Mouse (Mus musculus) right cerebral cortex, adult 2 months (tissue): ENCODE measurements around the gene Slc35f3.
A peak's percentile ranks its signal among the peaks of the same experiment; 100 is the strongest.

ENCODE experiments used
- DNase-seq, 2 experiments: peaks; one replicate each; pipeline ENCODE4 v3.0.0; 2021 to 2022; ENCODE audit warnings: low spot score in 2 of 2

Slc35f3 gene

DNA sequence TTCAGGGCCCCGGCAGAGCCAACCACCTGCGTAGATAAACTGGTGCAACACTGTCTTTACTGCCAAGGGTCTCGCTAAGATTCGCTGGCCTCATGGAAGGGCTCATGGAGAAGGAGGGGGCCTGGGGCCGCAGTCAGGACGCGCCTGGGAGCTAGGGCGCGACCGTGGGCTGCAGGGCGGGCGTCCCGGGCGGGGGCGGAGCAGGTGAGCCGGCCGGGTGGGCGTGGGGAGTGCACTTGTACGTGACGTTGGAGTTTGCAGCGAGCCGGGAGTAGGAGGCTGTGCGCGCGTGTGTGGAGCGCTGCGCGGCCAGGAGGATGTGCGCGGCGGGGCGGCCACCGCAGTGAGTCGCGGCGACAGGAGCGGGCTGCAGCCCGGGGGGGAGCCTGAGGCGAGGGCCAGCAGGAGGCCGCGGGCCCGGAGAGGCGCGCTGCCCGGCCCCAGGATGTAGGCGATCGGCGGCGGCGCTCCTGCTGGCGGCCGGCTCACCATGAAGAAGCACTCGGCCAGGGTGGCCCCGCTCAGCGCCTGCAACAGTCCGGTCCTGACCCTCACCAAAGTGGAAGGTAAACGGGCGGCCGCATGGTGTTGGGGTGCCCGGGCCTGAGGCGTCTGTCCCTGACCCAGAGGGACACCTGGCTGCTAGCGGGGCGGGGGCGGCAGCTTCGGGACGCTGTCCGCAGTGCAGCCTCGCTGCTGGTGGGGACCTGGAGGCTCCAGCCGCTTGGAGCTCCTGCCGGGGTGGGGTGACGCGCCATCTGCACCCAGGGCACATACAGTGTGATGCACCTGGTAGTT lies at the start of gene Slc35f3:
TSS of gene Slc35f3 (plus strand) at position 263 of the 798 bp plus-strand sequence.
- DNase-seq: peak; percentile 79

DNA sequence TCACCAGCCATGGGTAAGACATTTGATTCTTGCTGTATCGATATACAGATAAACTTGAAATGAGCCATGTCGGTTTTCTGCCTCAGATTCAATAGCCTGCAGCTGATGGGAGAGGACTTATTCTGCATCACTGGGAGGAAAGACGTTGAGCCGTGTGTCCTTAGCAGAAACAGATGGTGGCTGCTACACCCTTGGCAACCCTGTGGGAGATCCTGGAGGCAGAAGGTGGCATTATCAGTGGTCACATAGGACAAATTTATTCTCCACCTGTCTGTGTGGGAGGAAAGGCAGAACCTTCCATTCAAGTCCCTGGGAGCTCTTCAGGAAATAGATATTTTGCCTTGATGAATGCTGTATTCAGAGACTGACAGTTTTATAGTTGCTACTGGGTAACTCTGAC lies 47.9 kb upstream of the Slc35f3 start:
- no peak for DNase-seq

DNA sequence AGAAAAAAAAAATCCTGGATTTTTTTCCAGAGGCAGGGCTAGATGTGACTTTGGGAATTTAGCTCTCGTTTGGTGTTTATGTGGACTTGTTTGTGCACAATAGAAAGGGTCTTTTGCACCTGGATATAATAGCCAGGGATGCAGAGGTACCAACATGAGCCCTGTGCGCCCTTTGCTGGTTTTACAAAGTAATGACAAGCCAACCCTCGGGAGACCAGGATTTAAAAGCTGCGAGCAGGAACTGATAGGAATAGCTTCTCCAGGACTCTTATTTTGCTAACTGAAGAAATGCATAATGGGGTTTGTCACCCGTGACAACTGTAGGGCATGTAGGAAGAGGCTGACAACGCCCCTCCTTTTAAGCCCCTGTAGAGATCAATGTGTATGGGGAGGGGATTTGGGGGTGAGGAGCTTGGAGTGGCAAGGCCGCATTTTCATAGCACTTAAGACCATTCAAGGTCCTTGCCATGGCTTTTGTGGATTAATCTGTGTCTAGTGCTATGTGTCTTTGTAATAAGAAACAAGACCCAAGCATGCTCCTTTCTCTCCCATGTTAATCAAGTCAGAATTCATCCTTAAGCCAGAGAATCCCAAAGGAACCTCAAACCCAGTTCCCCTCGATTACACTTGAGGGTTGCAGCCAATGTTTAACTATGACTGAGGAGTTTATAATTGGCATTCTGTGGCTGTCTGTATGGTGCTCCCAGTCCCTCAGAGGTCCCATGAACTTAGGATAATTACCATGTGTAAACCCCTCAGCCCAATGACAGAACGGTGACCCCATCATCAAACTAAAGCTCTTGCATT lies 41.6 kb upstream of the Slc35f3 start:
- DNase-seq: peak in 1 of 2 experiments; percentile 16

DNA sequence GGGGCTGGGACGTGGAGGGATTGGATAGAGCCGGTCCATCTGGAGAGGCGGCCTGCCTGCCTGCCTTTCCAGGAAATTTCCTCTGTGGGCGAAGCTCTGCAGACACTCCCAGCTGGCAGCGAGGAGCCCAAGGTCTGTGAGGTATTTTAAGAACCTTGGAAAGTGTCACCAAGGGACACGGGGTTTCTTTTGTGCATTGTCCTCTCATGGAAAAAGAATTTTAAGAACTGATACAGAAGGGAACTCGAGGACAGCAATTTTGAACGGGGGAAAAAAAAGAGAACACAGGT lies 41.0 kb upstream of the Slc35f3 start:
- DNase-seq: peak; percentile 8 to 18

DNA sequence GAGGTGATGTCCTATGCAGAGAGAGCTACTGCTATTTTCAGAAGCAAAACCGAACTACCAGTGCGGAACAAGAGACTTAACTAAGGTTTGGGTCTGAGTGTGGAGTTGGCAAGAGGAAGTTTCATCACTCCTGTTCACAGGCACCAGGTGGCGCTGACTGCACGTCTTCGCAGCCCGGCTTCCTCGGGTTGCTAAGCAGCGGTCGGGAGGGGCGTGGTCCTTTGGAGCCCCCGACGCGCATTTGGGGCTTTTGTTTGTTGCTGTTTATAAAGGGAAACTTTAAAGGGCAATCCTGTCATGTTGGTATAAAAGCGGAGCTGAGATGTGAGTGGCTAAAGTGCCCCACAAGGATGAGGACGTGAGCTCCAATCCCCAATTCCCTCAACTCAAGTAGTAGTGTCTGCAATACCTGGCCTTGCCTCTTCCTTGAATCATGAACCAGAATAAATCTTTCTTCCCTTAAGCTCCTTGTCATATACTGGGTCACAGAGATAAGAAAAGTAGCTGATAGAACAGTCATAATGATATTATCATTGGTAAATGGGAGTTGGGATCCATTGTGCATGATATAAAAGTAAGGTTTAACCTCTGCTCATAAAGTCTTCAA lies 40.1 kb upstream of the Slc35f3 start:
- DNase-seq: peak; percentile 85 to 87

DNA sequence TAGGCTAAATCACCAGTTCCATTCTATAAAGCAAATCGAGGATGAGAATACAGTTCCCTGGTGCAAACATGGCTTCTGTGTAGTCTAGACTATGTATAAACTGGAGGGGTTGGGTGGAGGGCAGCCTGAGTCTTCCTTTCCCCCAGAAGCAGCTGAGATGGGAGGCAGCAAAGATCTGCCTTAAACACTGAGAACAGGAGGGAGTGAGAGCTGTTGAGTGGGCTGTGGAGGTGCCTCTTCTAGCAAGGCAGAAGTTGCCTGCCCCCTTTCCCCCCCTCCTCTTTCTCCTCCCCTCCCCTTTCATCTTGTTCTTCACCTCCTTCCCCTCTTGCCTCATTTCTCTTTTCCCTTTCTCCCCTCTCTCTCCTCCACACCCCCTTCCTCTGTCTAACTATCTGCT lies 33.2 kb upstream of the Slc35f3 start:
- no peak for DNase-seq

DNA sequence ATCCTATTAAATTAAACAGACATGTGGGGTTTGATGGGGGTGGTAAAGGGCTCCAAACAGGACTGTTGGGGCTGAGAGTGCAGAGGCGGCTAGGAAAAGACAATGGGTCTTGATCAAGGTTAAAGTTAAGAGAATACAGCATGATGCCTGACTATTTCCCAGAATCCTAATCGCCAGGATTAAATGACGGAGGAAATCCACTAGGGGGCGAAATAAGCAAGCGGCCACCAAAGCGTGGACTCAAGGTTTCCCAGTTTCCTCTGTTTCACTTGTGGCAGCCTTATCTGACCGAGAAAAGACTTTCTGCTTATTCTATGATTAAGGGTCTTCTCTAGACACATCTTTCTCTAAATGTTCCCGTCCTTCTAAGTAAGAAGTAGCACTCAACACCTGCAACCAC lies 31.2 kb upstream of the Slc35f3 start:
- DNase-seq: no peak

DNA sequence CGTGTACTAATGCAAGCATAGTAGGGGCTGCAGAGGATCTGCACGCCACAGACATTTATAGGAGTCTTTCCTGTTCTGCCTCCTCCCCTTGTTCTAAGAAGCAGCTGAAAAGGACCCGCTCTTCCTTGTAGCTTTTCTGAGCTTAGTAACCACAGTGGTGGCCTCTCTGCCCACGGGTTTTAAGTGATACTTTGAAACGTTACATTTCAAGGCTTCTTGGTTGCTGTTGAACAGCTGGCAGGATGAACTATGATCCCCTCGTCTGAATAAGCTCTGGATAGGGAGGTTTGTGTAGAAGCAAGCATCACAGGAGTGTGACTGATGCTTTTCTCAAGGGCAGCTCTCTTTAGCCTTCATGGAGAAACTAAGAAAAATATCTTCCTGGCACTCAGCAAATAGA lies 28.6 kb upstream of the Slc35f3 start:
- DNase-seq: no peak

DNA sequence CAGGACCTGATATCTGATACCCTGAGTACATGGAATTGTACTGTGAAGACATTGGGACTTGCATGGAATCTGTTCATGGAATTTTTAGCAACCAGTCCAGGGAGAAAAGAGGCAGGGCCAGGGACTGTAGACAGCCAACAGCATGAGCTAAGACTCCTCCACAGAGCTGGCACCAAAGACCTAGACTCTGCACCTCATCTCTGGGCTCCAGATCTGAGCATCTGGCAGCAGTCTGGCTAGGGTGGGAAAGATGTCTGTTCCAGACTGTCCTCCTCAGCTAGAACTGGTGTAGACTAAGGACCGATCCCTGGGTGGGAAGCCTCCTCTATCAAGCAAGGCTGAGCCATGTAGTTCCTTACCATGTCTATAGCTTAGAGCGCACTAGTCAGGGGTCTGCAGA lies 25.9 kb upstream of the Slc35f3 start:
- DNase-seq: peak in 1 of 2 experiments; percentile 30

DNA sequence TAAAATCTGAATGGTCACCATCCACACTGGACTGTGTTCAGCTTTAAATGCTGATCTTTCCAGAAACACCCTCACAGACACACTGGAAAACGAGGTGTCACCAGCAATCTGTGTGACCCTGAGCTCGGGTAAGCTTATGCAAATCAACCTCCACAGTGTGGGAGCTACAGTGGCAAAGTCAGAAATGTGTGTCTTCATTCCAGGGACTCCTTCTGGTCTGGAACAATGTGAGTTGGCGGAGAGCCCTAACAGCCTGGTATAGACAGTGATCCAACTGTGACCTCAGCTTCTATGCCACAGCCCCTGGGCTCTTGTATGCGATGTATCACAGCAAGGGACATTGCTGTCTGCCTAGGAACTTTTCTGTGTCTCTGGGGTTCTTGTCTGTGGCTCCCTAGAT lies 25.3 kb upstream of the Slc35f3 start:
- no peak for DNase-seq

DNA sequence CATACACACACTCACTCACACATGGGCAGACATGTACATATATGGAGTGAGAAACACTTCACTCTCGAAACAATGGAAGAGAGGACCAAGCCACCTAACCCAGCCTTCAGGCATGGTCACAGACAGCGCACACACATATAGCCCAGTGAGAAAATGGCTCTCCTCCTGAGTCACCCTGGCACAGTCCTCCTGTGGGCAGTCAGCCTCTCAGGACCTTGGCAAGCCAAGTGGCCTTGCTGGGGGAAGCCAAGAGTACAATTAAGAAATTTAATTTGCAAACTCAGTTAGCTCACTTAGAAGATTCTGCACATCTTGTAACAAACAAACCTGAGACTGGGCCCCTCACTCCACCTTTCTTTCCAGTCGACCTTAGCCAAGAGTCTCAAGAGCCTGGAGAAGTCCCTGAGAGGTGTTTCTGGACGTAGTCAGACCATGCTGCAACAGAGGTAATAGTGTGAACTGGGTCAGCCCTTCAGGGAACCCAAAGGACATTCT lies 23.4 kb upstream of the Slc35f3 start:
- DNase-seq: no peak

DNA sequence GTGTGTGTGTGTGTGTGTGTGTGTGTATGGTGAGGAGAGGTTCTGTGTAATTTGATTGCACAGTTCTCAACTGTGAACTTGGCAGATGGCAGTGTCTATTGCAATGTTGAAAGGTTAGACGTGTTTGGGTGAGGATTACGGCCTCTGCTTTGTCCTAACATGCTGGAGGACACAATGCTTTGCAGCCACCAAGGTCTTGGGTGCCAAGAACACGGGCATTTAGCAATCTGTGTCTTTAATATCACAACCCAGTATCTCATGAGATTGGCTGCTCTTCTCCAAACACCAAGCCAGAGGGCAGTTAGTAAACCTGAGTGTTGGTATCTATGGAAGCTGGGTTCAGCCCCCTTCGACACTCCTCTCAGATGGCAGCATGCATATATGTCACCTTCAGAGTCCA lies 22.5 kb upstream of the Slc35f3 start:
- DNase-seq: no peak

DNA sequence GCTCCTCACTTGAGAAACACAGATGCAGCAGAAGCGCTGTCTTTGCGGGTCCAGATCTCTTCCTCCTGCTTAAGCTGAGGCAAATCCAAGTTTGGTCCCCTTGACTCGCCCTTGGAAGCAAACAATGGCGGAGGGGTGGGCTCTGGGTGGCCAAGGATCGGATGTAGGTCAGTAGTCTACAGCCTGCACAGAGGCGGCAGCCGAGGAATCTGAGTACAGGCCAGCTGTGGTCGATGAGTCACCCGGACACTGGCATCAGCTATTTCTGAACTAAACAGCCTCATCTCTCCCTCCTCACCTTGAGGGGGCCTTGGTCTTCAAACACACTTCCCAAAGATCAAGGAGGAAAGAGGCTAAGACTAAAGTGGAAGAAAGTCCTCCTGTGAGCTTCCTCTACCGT lies 6.4 kb upstream of the Slc35f3 start:
- no peak for DNase-seq

DNA sequence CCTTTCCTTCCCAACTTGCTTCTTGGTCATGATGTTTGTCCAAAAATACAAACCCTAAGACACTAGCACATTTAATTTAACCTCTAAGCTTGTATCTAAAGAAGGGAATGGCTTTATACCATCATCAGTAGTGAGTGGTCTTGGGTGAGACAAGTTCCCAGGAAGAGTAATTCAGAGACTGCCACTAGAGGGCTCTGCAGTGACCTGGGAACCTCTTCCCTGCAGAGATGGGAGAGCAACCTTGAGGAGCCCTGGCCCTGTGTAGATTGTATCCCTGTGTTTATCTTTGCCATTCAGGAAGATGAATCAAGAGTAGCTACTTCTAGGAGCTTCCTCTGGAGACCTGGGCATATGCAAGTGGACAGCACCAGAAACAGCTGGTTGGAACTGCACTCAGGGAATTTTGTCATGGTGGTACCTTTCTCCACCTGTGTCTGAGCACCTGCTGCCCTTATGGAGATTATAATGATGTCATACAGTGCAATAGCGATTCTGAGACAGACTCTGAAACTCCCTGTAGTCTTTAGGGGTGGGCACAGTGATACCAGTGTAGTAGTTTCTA lies 993 bp upstream of the Slc35f3 start:
- DNase-seq: peak; percentile 57 to 62

DNA sequence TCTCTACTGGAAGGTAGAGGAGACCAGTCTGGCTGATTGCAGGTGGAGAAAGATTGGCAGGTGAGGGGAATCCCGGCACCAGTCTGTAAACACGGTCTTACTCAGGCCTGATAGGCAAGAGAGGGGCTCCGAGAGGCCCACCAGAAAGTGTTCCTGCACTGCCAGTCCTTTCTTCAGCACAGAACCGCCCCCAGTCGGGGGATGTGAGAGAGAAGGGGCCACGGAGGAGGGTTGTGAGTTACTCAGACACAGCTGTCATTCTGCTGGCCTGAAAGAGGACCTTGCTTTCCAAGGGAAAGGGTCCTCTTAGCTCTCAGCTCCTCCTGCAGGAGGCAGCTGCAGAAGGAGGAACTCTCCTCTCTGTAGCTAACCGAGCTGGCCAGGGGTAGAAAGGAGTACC lies 975 bp downstream of the Slc35f3 start:
- peak; percentile 52 to 58 for DNase-seq

DNA sequence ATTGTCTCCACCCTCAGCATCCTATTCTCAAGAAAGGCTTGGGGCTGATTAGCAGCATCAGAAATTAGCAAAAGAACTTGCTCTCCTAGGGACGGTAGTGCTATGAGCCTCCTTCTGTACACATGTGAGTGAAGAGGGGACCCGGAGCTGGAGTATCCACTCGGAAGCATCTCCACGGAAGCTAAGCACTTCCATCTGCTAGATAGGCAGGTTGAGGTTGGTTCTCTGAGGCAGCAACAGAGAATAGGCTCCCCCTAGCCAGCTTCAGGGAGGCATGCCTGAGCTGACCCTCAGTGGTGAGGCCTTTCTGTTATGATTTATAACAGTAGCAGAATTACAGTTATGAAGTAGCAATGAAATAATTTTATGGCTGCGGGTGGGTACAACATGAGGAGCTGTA lies 2.0 kb downstream of the Slc35f3 start:
- no peak for DNase-seq

DNA sequence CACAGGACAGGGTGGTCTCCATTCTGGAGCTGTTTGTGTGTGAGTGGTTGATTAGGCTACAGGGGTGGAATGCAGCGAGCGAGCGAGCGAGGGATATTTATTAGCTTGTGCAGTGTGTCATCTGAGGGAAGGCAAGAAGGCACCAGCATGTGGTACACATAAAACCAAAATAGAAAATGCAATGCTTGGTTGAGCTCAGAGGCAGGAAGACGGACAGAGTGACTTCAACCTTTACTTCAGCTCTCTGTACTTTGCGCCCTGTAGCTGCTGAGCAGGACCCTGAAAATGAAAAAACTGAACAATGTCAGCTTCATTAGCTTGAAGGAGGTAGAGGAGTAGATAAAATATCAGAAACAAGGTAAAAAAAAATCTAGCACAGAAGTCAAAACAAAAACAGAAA lies 3.2 kb downstream of the Slc35f3 start:
- no peak for DNase-seq

DNA sequence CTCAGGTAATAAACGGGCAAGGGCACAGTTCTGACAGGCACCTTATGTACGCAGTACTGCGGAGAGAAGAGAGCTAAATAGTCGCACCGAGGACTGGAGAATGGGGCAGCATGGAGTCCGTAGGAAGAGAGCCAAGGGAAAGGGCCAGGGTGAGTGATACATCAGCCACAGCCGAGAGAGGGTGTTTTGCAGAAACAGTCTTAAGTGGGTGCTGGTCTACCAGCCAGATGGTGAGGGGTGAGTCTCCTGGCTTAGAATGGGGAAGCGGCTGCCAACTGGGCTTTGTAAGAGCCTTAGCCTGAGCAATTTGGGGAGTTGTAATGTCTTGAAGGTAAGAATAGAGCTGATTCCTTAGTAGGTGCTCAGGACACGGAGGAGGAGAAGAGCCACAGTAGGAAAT lies 8.8 kb downstream of the Slc35f3 start:
- peak; percentile 56 to 73 for DNase-seq

DNA sequence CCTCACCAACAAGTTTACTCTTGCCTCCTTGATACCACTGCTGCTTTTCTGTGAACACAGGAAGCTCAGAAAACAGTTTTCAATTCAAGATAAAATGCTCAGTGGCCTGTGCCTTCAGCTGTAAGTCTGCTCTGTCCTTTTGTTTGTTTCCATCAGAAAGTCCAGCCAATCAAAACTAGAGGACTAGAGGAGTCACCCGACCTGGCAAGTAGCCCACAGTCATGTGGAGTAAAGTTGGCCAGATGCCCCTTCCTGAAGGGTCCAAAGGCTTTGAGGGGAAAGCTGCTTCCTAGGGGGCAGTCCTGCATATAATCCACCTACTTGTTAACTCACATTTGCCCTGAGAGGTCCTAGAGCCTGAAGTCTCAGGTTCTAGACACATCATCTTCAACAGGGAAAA lies 10.7 kb downstream of the Slc35f3 start:
- peak in 1 of 2 experiments; percentile 32 for DNase-seq

DNA sequence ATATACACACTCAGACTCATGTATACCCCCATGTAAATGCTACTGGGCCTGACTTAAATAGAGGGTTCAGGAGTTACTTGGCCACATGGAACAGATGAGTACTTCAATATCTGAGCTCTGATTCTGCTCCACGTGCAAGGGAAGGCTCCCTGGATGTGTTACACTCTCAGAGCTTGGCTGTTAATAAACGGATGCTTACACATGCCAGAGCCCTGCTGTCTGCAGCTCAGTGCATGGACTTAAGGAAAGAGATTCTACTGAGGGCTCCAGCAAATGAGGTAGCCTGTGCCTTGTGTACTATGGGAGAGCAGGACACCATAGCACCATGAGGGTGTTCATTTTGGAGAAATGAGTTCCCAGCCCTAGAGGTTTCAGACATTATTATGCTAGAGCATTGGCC lies 26.6 kb downstream of the Slc35f3 start:
- DNase-seq: no peak

DNA sequence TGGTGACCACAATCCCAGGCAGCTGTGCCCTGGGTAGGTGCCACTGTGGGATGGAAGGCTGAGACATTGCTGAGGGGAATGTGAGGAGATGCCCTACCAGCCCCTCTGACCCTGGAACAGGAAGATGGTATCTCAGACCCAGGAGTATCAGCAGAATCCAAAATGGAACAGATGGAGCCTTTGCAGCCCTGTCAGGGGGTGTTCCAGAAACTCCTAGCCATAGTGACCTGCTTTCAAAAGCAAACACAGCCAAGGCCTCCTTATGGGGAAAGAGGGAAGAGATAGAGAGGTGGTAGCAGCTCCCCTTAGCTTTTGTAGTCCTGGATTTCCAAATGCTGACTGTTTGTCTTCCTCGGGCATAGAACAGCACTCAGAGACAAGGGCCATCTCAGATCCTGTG lies 27.8 kb downstream of the Slc35f3 start:
- DNase-seq: no peak

DNA sequence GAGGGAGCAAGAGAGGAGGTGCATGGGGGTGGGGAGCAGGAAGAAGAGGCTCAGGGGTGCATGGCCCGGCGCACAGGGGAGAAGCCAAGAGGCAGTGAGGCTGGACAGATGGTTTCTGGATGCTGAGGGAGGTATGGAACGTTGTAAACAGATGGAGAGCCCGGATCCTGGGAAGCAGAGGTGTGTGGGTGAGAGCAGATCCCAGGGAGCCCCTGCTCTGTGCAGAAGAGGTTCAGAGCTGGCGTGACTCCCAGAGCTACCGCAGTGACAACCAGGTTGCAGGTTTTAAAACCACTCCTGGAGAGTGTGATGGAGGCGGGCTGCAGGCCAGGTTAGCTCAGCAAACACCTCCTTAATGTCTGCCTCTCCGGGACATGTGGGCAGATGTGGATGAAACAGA lies 28.4 kb downstream of the Slc35f3 start:
- peak; percentile 79 to 80 for DNase-seq
